Mouse (Mus musculus) intestine, postnatal 0 days (tissue): ENCODE measurements around the gene Hsd11b1. TPM values are rescaled to one million over a fixed set of nuclear protein-coding genes. Genes with fewer than 3 reads are reported as not detected.
A peak's percentile ranks its signal among the peaks of the same experiment; 100 is the strongest.

Source experiments
- ATAC-seq: fragments of 200-750 bp; cut with Nextera tagmentation; 2 replicates; pipeline ENCODE4 v1.8.0; 2017; ENCODE audit warnings: mild to moderate bottlenecking, moderate TSS enrichment, moderate library complexity
- H3K27ac ChIP-seq: fragments of 300-500 bp; sonication (generic); 2 replicates; pipeline ENCODE4 v1.5.1; 2014; ENCODE audit warnings: mild to moderate bottlenecking, low read depth, low read length, moderate library complexity
- H3K27me3 ChIP-seq: fragments of 300-500 bp; sonication (generic); replicated peaks from 2 replicates; pipeline ENCODE4 v1.6.1; 2014; ENCODE audit warnings: low read length, mixed read lengths; ENCODE audit not compliant: control insufficient read depth, insufficient read depth
- H3K36me3 ChIP-seq: fragments of 300-500 bp; sonication (generic); 2 replicates; pipeline ENCODE4 v1.6.1; 2014; ENCODE audit warnings: mild to moderate bottlenecking, moderate library complexity; ENCODE audit not compliant: control insufficient read depth, insufficient read depth
- H3K4me1 ChIP-seq: fragments of 300-500 bp; sonication (generic); replicated peaks from 2 replicates; pipeline ENCODE4 v1.6.1; 2014; ENCODE audit warnings: antibody characterized with exemption, low read length, mixed read lengths; ENCODE audit not compliant: control insufficient read depth, insufficient read depth
- H3K4me2 ChIP-seq: fragments of 300-500 bp; sonication (generic); replicated peaks from 2 replicates; pipeline ENCODE4 v1.6.1; 2014; ENCODE audit warnings: low read depth, mild to moderate bottlenecking, moderate library complexity
- H3K4me3 ChIP-seq: fragments of 300-500 bp; sonication (generic); 2 replicates; pipeline ENCODE4 v1.5.1; 2014; ENCODE audit warnings: low read depth, low read length
- H3K9ac ChIP-seq: fragments of 300-500 bp; sonication (generic); 2 replicates; pipeline ENCODE4 v1.6.1; 2014; ENCODE audit warnings: mild to moderate bottlenecking, low read depth, low read length
- H3K9me3 ChIP-seq: fragments of 300-500 bp; sonication (generic); 2 replicates; pipeline ENCODE4 v1.6.1; 2016; ENCODE audit warnings: mixed run types; ENCODE audit not compliant: control insufficient read depth
- CTCF ChIP-seq: sonication (generic); IDR thresholded peaks from 2 replicates; pipeline ENCODE4 v1.5.1; 2016; ENCODE audit warnings: low read depth, mild to moderate bottlenecking, control low read depth, antibody characterized with exemption, moderate library complexity
- WGBS: fragments of 180-500 bp; shearing (Covaris S2); extraction: QIAGEN DNeasy Blood & Tissue Kit; methylation state at CpG from one replicate; pipeline ENCODE4 v1.1.7; 2014; 5-methylcytosine and 5-hydroxymethylcytosine counted together
- polyA plus RNA-seq: library from polyadenylated mRNA; unstranded; fragments of >200 nt; fragmentation: Nextera tagmentation; extraction: Ambion mirVana; gene quantifications from 2 replicates; pipeline ENCODE4 v1.2.1, GENCODE M21; 2015

The Hsd11b1 gene
- polyA plus RNA-seq, 1 experiment from 2014 or later, result 3.2 TPM

- H3K36me3 ChIP-seq, result no peaks in the 10 kb centered on the region
- 0 out of 2 replicates have a peak, but pooled peaks cover 4% of the 10 kb centered on the region for H3K4me1 ChIP-seq
- no peaks in the 10 kb centered on the region for H3K27me3 ChIP-seq
- no peak overlapping the region for H3K27ac ChIP-seq
- no peak overlapping the region for H3K4me2 ChIP-seq
- ATAC-seq, result no peak
- H3K9ac ChIP-seq, result no peak overlapping the region
- no peak overlapping the region for H3K4me3 ChIP-seq
- no peak for TF ChIP-seq CTCF
- no peaks in the 10 kb centered on the region for H3K9me3 ChIP-seq
- 81% methylated on average over 3 of the region's 3 CpGs for WGBS
These were observed 69.3 kb downstream of the Hsd11b1 start for GRCm38 (mm10) chr1:193194416-193195140.

- Histone ChIP-seq H3K27me3 (no peaks in the 10 kb centered on the region), H3K4me3 (no peak overlapping the region), H3K36me3 (no peaks in the 10 kb centered on the region), H3K4me1 (0 out of 2 replicates have a peak, but pooled peaks cover 17% of the 10 kb centered on the region), H3K4me2 (no peak overlapping the region), H3K9me3 (no peaks in the 10 kb centered on the region), H3K9ac (no peak overlapping the region), H3K27ac (no peak overlapping the region)
- 87% methylated on average over 7 of the region's 7 CpGs for WGBS
- no peak for ATAC-seq
- no peak for TF ChIP-seq CTCF
These were observed 72.1 kb downstream of the Hsd11b1 start for GRCm38 (mm10) chr1:193191675-193192283.

DNA sequence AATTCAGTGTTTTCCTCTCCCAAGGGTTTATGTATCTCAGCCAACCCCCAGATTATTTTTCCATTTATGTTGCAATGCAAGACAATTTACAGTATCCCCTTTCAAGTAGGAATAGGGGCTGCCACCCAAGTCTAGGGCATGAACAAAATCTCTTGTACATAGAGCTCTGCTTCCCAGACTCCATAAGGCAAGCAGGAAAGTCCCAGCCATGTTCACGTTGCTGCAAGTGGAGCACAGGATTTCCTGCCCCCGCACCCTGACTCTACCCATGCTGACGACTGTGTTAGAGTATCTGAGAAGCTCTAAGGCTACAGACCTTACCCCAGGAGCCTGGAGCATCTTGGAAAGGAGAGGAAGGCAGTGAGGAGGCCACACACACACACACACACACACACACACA is 74.1 kb downstream of the Hsd11b1 start:
- TF ChIP-seq CTCF, result no peak
- Histone ChIP-seq H3K4me3 (no peak overlapping the region), H3K4me1 (0 out of 2 replicates have a peak, but pooled peaks cover 17% of the 10 kb centered on the region), H3K4me2 (0 out of 2 replicates have a peak overlapping the region, but pooled peaks have one; percentile 17), H3K27ac (peak overlapping the region; percentile 54), H3K9me3 (no peaks in the 10 kb centered on the region), H3K36me3 (no peaks in the 10 kb centered on the region), H3K27me3 (no peaks in the 10 kb centered on the region), H3K9ac (no peak overlapping the region)
- WGBS, result 38% methylated on average over 3 of the region's 3 CpGs
- no peak for ATAC-seq

GRCm38 (mm10) chr1:193189151-193189621 is 74.7 kb downstream of the Hsd11b1 start:
- Histone ChIP-seq H3K4me1 (0 out of 2 replicates have a peak, but pooled peaks cover 17% of the 10 kb centered on the region), H3K4me2 (peak overlapping the region; percentile 17; the same call in 1 of the 2 replicates), H3K36me3 (no peaks in the 10 kb centered on the region), H3K9me3 (no peaks in the 10 kb centered on the region), H3K9ac (peak overlapping the region; percentile 2; the same call in 1 of the 2 replicates), H3K27ac (peak overlapping the region; percentile 54), H3K27me3 (no peaks in the 10 kb centered on the region), H3K4me3 (no peak overlapping the region)
- ATAC-seq, result peak; percentile 74
- TF ChIP-seq CTCF, result no peak
- WGBS, result 11% methylated on average over 9 of the region's 9 CpGs

DNA sequence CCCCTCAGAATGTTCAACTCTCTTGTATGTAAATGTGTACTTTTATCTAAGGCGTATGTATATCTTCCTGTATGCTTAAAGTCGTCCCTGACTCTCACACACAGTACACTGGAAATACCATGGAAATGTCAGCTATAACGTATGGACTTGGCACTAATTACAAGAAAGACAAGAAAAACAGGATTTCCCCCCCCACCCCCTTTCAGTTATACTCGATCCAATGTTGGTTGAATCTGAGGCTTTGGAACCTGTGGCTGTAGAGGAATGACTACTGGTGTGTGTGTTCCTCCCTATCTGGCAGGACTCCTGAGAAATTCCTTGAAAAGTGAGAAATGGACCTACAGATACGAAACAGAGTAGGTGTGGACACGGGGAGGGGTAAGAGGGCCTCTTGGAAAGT is 75.6 kb downstream of the Hsd11b1 start:
- Histone ChIP-seq H3K9ac (no peak overlapping the region), H3K4me2 (no peak overlapping the region), H3K27ac (no peak overlapping the region), H3K4me3 (no peak overlapping the region), H3K9me3 (no peaks in the 10 kb centered on the region), H3K27me3 (no peaks in the 10 kb centered on the region), H3K4me1 (0 out of 2 replicates have a peak, but pooled peaks cover 17% of the 10 kb centered on the region), H3K36me3 (no peaks in the 10 kb centered on the region)
- no peak for TF ChIP-seq CTCF
- WGBS, result 42% methylated on average over 6 of the region's 6 CpGs
- ATAC-seq, result 0 out of 2 replicates have a peak, but pooled peaks have one; percentile 20

DNA sequence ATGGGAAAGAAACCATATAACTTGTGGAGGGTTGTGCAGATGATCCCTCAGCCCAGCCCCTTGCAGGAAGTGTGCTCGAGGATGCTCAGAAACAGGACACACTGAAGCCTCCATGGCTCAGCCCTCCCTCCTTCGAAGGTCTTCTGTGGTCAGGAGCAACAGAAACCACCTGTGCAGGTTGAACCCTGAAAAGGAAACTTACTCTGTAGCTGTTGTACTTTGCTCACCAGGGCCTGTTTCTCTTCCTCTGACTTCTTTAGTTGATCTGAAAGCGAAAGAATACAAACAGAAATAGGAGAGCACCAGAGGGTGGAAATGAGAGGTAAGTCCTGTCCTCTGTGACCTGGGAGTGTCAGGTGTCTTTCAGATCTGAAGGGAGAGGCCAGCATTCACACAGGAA is 82.8 kb downstream of the Hsd11b1 start:
- peaks cover 5% of the 10 kb centered on the region; the same call in 1 of the 2 replicates for H3K4me1 ChIP-seq
- H3K9me3 ChIP-seq, result no peaks in the 10 kb centered on the region
- WGBS, result 36% methylated on average over 3 of the region's 3 CpGs
- no peak for TF ChIP-seq CTCF
- H3K4me2 ChIP-seq, result peak overlapping the region; percentile 30
- no peaks in the 10 kb centered on the region for H3K27me3 ChIP-seq
- ATAC-seq, result peak; percentile 70
- no peak overlapping the region for H3K4me3 ChIP-seq
- no peak overlapping the region for H3K9ac ChIP-seq
- H3K27ac ChIP-seq, result peak overlapping the region; percentile 74
- no peaks in the 10 kb centered on the region for H3K36me3 ChIP-seq
